Mouse (Mus musculus) megakaryocyte-erythroid progenitor cell, adult 5-6 weeks (primary cell): ENCODE results near the gene Arhgef3. TPM values are rescaled to one million over a fixed set of nuclear protein-coding genes. Genes with fewer than 3 reads are reported as not detected.
"Not testable (repeated sequence)": the region's sequence is repeated elsewhere in the genome, so short reads cannot be mapped to it uniquely, and the experiment has no call there.

Experiments used
- ATAC-seq: replicated peaks from 2 replicates; pipeline ENCODE4 v1.8.0; 2016; ENCODE audit warnings: mild to moderate bottlenecking, inconsistent platforms; ENCODE audit not compliant: severe bottlenecking, poor library complexity, low FRiP score, low TSS enrichment
- total RNA-seq, 2 experiments: library from RNA; stranded (forward) in 1 of 2; stranded (reverse) in 1 of 2; fragments of 200-1000, 215-1000 nt in 1 of 2; fragments of >200 nt in 1 of 2; fragmentation: Nextera tagmentation in 1 of 2; gene quantifications; 2 replicates each; pipeline ENCODE4 v1.2.3; 2014 to 2017

Gene Arhgef3
- total RNA-seq, 2 experiments from 2014 or later: 3.2 to 4.4 TPM

DNA sequence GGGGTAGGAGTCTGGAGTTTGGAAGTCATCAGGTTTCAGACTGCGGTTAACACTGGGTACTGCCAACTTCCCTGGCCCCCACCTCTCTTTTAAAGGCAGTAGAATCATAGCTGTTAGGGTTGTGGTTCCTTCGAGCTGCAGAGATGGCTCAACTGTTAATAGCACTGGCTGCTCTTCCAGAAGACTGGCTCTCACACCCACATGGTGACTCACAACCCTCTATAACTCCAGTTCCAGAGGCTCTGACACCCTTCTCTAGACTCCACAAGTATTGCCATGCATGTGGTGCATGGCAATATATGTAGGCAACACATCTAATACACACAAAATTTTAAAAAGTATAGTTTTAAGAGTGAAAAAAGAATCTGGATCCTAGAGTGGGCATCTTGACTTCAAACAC lies 128.1 kb downstream of the Arhgef3 start:
- no peak for ATAC-seq

DNA sequence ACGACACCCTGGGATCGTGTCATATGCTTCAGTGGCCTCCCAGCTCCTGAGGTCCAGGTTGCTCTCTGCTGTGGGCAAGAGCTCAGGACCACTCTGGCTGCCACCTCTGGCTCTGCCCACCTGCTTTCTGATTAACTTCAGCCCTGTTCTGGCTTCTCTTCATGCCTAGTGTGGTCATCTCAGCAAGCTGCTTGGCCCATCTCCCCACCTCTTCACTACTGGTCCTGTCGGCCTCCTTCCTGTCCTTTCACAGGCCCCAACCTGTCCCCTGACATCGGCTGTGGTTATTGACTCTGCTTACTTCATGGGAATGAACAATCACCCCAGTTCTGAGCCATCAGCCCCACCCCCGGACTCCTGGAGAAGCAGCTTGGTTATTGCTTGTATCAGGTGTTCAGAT lies 128.9 kb downstream of the Arhgef3 start:
- no peak for ATAC-seq

DNA sequence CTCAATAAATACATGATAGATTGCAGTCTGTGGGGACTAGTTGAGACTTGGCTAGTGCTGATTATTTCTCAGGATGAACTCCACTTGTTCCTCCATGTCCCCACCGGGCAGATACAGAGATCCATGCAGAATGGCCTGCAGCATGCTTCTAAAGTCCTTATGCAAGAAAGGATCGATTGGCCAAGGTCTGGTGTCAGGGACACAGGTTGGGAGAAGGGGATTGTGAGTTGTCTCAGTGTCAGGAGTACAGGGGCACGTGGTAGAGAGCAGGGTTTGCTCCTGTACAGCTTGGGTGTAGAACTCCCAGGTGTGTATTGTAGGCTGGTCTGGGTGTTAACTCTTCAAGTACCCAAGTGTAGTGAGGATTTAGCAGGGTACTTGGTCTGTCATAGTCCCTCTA lies 130.2 kb downstream of the Arhgef3 start:
- ATAC-seq: no peak

GRCm38 (mm10) chr14:27246424-27246823 lies 131.7 kb downstream of the Arhgef3 start:
- ATAC-seq: no peak

DNA sequence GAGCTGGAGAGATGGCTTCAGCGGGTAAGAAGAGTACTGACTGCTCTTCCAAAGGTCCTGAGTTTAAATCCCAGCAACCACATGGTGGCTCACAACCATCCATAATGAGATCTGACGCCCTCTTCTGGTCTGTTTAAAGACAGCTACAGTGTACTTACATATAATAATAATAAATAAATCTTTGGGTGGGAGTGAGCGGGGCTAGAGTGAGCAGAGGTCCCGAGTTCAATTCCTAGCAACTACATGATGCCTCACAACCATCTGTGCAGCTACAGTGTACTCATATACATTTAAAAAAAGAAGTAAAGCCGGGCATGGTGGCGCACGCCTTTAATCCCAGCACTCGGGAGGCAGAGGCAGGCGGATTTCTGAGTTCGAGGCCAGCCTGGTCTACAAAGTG lies 132.2 kb downstream of the Arhgef3 start:
- ATAC-seq: not testable (repeated sequence)

DNA sequence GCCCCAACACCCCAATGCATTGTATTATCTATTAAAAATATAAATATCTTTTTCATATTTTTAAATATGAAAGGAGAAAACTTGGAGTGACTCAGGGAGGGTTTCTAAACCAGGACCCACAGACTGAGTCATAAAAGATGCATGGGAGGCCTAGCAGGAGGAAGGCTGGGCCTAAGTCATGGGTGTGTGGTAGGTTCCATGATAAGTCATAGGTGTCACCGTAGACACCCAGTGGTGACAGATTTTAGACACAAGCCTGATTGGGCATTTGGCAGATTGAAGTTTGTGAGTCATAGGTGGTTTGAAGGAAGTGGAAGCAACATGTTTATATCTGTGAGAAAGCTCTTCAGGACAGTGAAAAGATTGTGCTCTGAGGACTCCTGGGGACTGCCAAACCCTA lies 134.4 kb downstream of the Arhgef3 start:
- no peak for ATAC-seq

DNA sequence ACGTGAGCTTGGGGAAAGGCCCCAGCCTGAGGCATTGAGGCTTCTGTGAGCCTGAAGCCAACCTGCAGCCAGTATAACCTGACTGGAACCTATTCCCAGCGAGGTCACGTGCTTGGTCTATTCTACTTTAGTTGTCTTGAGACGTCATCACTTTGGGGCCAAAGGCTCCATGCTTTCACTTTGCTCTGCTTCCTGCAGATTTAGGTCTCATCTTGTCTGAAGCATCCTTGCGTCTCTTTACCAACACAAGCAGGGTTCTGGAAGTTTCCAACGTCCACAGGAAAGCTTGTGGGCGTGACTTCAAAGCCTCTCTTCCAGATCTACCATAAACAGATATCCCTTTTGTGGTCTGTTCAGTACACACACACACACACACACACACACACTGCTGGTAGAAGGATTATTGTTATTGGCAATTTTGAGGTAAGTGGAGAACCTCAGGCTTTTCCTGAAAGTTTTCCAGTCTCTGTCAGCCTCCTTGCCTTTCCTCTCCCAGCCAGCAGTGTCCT lies 135.6 kb downstream of the Arhgef3 start:
- no peak for ATAC-seq

DNA sequence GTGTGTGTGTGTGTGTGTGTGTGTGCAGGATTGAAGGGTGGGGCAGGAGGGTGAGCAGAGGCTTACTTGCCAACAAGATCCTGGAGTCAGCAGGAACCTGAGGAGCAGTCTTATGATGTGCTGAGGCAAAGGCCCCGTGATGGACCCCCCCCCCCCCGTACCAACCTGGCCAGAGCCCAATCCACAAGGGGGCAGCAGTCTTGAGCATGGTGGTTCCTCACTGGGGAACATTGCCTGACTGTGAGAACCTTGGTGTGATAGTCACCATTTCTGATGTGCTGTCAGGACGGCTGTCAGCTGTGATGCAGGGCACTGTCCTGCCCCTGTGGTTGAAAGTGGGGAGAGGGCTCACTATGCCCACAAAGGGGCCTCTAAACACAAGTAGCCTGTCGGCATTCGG lies 138.7 kb downstream of the Arhgef3 start:
- ATAC-seq: no peak

DNA sequence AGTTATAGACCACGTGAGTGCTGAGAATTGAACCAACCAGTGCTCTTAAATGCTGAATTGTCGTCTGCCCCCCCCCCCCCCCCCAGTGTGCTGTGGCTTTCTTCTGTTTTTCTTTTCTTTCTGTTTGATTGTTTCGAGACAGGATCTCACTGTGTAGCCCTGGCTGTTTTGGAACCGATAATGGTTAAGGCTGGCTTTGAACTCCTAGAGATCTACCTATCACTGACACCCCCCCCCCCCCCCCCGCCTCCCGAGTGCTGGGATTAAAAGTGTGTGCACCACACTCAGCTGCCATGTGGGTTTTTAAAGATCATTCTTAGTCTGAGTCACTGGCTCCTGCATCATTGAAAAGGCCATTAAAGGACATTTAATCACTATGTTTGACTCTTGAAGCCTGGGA lies 147.7 kb downstream of the Arhgef3 start:
- ATAC-seq: no peak

DNA sequence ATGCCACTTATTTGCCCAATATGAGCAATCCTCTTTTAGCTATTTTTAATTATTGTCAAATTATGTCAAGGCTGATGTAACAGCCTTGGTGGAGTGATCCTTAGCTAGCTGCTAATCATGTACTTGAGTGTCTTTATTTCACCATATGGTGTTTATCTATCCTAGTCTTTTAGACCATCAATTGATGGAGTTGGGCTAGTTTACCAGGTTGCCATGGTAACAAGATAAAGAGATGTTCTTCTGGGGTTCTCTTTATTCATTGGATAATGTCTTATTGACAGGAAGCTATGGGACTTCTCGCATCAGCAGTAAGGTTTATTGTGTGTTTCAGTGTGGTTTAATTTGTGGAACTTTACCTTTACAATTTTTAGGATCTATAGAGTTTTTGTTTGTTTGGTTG lies 151.9 kb downstream of the Arhgef3 start:
- ATAC-seq: no peak

GRCm38 (mm10) chr14:27268137-27268536 lies 153.4 kb downstream of the Arhgef3 start:
- no peak for ATAC-seq

DNA sequence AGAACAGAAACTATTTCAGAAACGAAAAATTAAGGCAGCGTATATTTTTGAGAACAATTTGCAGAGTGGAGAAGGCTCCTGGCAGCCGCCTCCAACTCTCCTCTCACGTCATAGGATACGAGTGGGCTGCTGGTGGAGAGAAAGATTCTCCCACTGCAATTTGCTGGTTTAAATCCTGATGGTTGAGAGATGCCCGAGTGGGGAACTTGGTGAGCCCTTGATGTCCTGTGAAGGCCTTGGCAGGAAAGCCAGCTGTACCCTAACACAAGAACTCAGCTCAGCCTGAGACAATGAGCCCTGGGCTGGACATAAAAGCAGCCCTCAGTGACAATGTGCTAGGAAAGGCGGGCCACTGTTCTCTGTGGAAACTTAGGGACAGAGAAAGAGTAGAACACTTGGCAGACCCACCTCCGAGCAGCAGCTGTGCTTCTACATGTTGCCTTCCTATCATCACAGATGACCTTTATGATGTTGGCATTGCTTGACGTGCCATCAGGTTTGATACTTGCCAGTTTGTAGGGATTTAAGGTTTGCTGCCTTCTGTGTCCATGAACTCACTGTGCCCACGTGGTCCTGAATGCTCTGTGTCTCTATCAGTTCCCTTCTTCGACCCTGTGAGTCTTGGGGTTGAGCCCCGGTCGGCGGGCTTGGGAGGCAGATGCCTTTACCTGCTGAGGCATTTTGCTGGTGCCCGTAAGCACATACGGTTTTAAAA lies 154.4 kb downstream of the Arhgef3 start:
- no peak for ATAC-seq

- no peak for ATAC-seq
Observed at GRCm38 (mm10) chr14:27269836-27270235, 155.1 kb downstream of the Arhgef3 start.

- ATAC-seq: no peak
Observed at GRCm38 (mm10) chr14:27270466-27270865, 155.8 kb downstream of the Arhgef3 start.

- ATAC-seq: no peak
Observed at GRCm38 (mm10) chr14:27271371-27272071, 156.8 kb downstream of the Arhgef3 start.

DNA sequence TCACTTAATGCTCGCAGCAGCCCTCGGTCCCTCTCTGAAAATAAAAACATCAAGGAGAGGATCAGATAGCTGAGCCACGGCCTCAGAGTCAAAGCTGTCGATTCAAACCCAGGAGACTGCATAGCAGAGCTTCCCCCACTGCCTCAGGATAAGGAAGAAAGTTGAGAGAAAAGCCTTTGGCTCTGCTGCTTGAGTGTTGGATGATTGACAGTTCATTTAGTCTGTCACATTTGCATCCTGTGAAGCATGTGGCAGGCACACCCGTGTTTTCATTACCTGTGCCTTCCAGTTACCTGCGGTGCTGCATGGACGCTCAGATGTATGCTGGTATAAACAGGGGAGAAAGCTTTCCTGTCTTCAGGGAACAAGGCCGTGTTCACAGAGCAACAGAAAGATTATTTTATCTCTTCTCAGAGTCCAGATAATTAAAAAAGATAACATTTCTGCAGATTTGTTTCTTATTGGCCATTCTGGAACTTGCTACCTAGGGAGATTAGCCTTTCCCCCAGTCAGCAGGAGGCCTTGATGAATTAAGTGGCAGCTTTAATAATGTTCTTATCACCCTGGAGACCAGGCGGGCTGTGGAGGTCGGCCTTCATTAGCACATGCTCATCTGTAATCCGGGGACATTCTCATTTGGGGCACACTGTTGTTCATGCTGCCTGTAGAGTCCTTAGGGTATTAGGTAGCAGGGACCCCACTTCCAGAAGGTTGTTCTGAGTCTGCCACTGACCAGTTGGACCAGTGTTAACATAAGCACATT lies 157.6 kb downstream of the Arhgef3 start:
- ATAC-seq: no peak

DNA sequence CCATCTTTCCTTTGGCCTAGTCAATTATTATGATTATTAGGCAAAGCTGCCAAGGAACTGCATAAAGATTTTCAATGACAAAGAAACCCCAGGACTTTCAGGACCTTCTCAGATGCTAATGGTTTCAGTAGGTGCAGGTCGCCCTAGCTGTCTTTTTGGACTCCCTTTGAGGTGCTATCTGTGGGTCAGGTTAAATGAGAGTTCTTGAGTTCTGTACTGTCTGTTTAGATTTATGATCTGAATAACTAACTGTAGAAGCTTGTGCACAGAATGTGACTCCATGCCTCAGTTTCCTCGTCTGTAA lies 158.1 kb downstream of the Arhgef3 start:
- no peak for ATAC-seq

DNA sequence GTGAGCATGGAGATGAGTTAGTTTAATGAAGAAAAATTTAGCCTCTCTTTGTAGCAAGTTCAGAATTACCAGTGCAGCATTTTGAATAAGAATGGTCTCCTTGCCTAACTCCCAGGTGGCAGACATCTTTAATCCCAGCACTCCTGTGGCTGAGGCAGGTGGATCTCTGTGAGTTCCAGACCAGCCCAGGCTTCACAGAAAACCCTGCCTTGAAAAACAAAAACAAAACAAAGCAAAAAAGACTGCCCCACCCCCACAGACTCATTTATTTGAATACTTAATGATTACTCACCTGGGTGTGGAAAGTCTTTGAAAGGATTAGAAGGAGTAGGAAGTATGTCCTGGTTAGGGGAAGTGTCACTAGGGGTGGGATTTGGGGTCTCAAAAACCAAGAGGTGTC lies 158.5 kb downstream of the Arhgef3 start:
- ATAC-seq: no peak

- no peak for ATAC-seq
Observed at GRCm38 (mm10) chr14:27277259-27277658, 162.6 kb downstream of the Arhgef3 start.

GRCm38 (mm10) chr14:27280201-27280890 lies 165.6 kb downstream of the Arhgef3 start:
- ATAC-seq: no peak
